Mouse (Mus musculus) kidney, embryonic 14.5 days (tissue): ENCODE results near the gene Rgs9. TPM values are rescaled to one million over a fixed set of nuclear protein-coding genes. Genes with fewer than 3 reads are reported as not detected.

Experiments
- ATAC-seq: fragments of 200-750 bp; cut with Nextera tagmentation; 2 replicates; pipeline ENCODE4 v1.8.0; 2017; ENCODE audit warnings: moderate number of reproducible peaks, mild to moderate bottlenecking, moderate TSS enrichment, moderate library complexity; ENCODE audit not compliant: low FRiP score, low TSS enrichment
- H3K27ac ChIP-seq: fragments of 300-500 bp; sonication (generic); 2 replicates; pipeline ENCODE4 v1.5.1; 2014; ENCODE audit warnings: low read depth, mild to moderate bottlenecking, low read length, moderate library complexity, mixed read lengths
- H3K27me3 ChIP-seq: fragments of 300-500 bp; sonication (generic); 2 replicates; pipeline ENCODE4 v1.6.1; 2014; ENCODE audit warnings: mild to moderate bottlenecking, low read length; ENCODE audit not compliant: control insufficient read depth, insufficient read depth
- H3K36me3 ChIP-seq: fragments of 300-500 bp; sonication (generic); 2 replicates; pipeline ENCODE4 v1.6.1; 2014; ENCODE audit warnings: low read length, mixed read lengths; ENCODE audit not compliant: control insufficient read depth, insufficient read depth
- H3K4me1 ChIP-seq: fragments of 300-500 bp; sonication (generic); 2 replicates; pipeline ENCODE4 v1.6.1; 2014; ENCODE audit warnings: low read length, mixed read lengths; ENCODE audit not compliant: control insufficient read depth, insufficient read depth
- H3K4me2 ChIP-seq: fragments of 300-500 bp; sonication (generic); replicated peaks from 2 replicates; pipeline ENCODE4 v1.6.1; 2014; ENCODE audit warnings: low read depth, mild to moderate bottlenecking, low read length
- H3K4me3 ChIP-seq: fragments of 300-500 bp; sonication (generic); 2 replicates; pipeline ENCODE4 v1.5.1; 2014; ENCODE audit warnings: mild to moderate bottlenecking, low read length
- H3K9ac ChIP-seq: fragments of 300-500 bp; sonication (generic); 2 replicates; pipeline ENCODE4 v1.6.1; 2014; ENCODE audit warnings: low read depth, mild to moderate bottlenecking, low read length, moderate library complexity
- H3K9me3 ChIP-seq: fragments of 300-500 bp; sonication (generic); 2 replicates; pipeline ENCODE4 v1.6.1; 2016; ENCODE audit warnings: low read length; ENCODE audit not compliant: control insufficient read depth
- WGBS: fragments of 180-500 bp; shearing (Covaris S2); extraction: QIAGEN DNeasy Blood & Tissue Kit; methylation state at CpG from one replicate; pipeline ENCODE4 v1.1.7; 2014; 5-methylcytosine and 5-hydroxymethylcytosine counted together
- polyA plus RNA-seq: library from polyadenylated mRNA; unstranded; fragments of >200 nt; fragmentation: Nextera tagmentation; extraction: Ambion mirVana; gene quantifications from 2 replicates; pipeline ENCODE4 v1.2.1, GENCODE M21; 2014

Gene Rgs9
- polyA plus RNA-seq, 1 experiment from 2014 or later: 2.3 TPM

- Histone ChIP-seq H3K4me2 (no peak overlapping the region), H3K27ac (no peak overlapping the region), H3K36me3 (no peaks in the 10 kb centered on the region), H3K9me3 (no peaks in the 10 kb centered on the region), H3K27me3 (no peaks in the 10 kb centered on the region), H3K4me3 (no peak overlapping the region), H3K4me1 (no peaks in the 10 kb centered on the region), H3K9ac (no peak overlapping the region)
- no peak for ATAC-seq
- WGBS: 54% methylated on average over 13 of the region's 13 CpGs
Observed at GRCm38 (mm10) chr11:109206732-109207131, 91.2 kb downstream of the Rgs9 start.

GRCm38 (mm10) chr11:109206028-109206427 is 91.9 kb downstream of the Rgs9 start:
- ATAC-seq: no peak
- Histone ChIP-seq H3K27ac (no peak overlapping the region), H3K4me2 (no peak overlapping the region), H3K4me3 (no peak overlapping the region), H3K4me1 (no peaks in the 10 kb centered on the region), H3K36me3 (no peaks in the 10 kb centered on the region), H3K27me3 (no peaks in the 10 kb centered on the region), H3K9me3 (no peaks in the 10 kb centered on the region), H3K9ac (no peak overlapping the region)
- WGBS: 89% methylated on average over 1 of the region's 1 CpGs

- no peak overlapping the region for H3K4me3 ChIP-seq
- H3K27me3 ChIP-seq: no peaks in the 10 kb centered on the region
- H3K36me3 ChIP-seq: no peaks in the 10 kb centered on the region
- no peak overlapping the region for H3K9ac ChIP-seq
- H3K27ac ChIP-seq: no peak overlapping the region
- H3K4me2 ChIP-seq: no peak overlapping the region
- 47% methylated on average over 8 of the region's 8 CpGs for WGBS
- ATAC-seq: no peak
- no peaks in the 10 kb centered on the region for H3K4me1 ChIP-seq
- H3K9me3 ChIP-seq: no peaks in the 10 kb centered on the region
Observed at GRCm38 (mm10) chr11:109199612-109200293, 98.2 kb downstream of the Rgs9 start.

GRCm38 (mm10) chr11:109192673-109193557 is 105.0 kb downstream of the Rgs9 start:
- Histone ChIP-seq H3K9ac (no peak overlapping the region), H3K9me3 (no peaks in the 10 kb centered on the region), H3K4me2 (peak overlapping the region; percentile 19; the same call in 1 of the 2 replicates), H3K27me3 (no peaks in the 10 kb centered on the region), H3K27ac (0 out of 2 replicates have a peak overlapping the region, but pooled peaks have one; percentile 13), H3K4me1 (no peaks in the 10 kb centered on the region), H3K4me3 (no peak overlapping the region), H3K36me3 (no peaks in the 10 kb centered on the region)
- 23% methylated on average over 15 of the region's 15 CpGs for WGBS
- peak; percentile 95 for ATAC-seq

GRCm38 (mm10) chr11:109188235-109188634 is 109.7 kb downstream of the Rgs9 start:
- Histone ChIP-seq H3K9me3 (no peaks in the 10 kb centered on the region), H3K4me3 (no peak overlapping the region), H3K4me2 (no peak overlapping the region), H3K36me3 (no peaks in the 10 kb centered on the region), H3K27me3 (no peaks in the 10 kb centered on the region), H3K27ac (no peak overlapping the region), H3K9ac (no peak overlapping the region), H3K4me1 (no peaks in the 10 kb centered on the region)
- no peak for ATAC-seq
- 70% methylated on average over 5 of the region's 5 CpGs for WGBS

- WGBS: 45% methylated on average over 6 of the region's 6 CpGs
- Histone ChIP-seq H3K27ac (no peak overlapping the region), H3K4me2 (no peak overlapping the region), H3K4me3 (no peak overlapping the region), H3K27me3 (no peaks in the 10 kb centered on the region), H3K9ac (no peak overlapping the region), H3K4me1 (no peaks in the 10 kb centered on the region), H3K9me3 (no peaks in the 10 kb centered on the region), H3K36me3 (no peaks in the 10 kb centered on the region)
- ATAC-seq: no peak
Observed at GRCm38 (mm10) chr11:109187631-109188184, 110.2 kb downstream of the Rgs9 start.

GRCm38 (mm10) chr11:109181118-109181517 is 116.8 kb downstream of the Rgs9 start:
- Histone ChIP-seq H3K4me3 (no peak overlapping the region), H3K27ac (no peak overlapping the region), H3K9me3 (no peaks in the 10 kb centered on the region), H3K36me3 (no peaks in the 10 kb centered on the region), H3K9ac (no peak overlapping the region), H3K4me2 (no peak overlapping the region), H3K4me1 (0 out of 2 replicates have a peak, but pooled peaks cover 2% of the 10 kb centered on the region), H3K27me3 (no peaks in the 10 kb centered on the region)
- no peak for ATAC-seq
- 60% methylated on average over 7 of the region's 7 CpGs for WGBS

- H3K36me3 ChIP-seq: no peaks in the 10 kb centered on the region
- H3K9me3 ChIP-seq: no peaks in the 10 kb centered on the region
- ATAC-seq: no peak
- no peaks in the 10 kb centered on the region for H3K27me3 ChIP-seq
- no peak overlapping the region for H3K27ac ChIP-seq
- 0 out of 2 replicates have a peak, but pooled peaks cover 2% of the 10 kb centered on the region for H3K4me1 ChIP-seq
- H3K9ac ChIP-seq: no peak overlapping the region
- 87% methylated on average over 11 of the region's 11 CpGs for WGBS
- no peak overlapping the region for H3K4me3 ChIP-seq
- H3K4me2 ChIP-seq: no peak overlapping the region
Observed at GRCm38 (mm10) chr11:109180290-109180689, 117.6 kb downstream of the Rgs9 start.
